Comparison of ENCODE assay signal across 20 mouse cellular contexts in genomic region chrX:102319252-102319651, GRCm38 (mm10).
"Had no signal": no experiment of that assay in that cellular context is flagged by ENCODE, and none has a peak within 500 bp of the region (broad histone marks: within the 10 kb centered on the region; RNA-seq: fewer than 3 reads in every experiment).

No protein-coding gene starts in this region.

- H3K4me3 ChIP-seq: left cerebral cortex, adult 2 months; limb, embryonic 12.5 days; limb, embryonic 15.5 days; midbrain, embryonic 10.5 days; midbrain, embryonic 13.5 days; myocyte; neural tube, embryonic 13.5 days; stomach, embryonic 15.5 days had no signal

- H3K4me1 ChIP-seq: limb, embryonic 15.5 days; midbrain, embryonic 10.5 days; midbrain, embryonic 13.5 days; neural tube, embryonic 13.5 days; stomach, embryonic 15.5 days had no signal

- H3K27me3 ChIP-seq: stomach, embryonic 15.5 days had no signal

- H3K9me3 ChIP-seq: limb, embryonic 12.5 days; limb, embryonic 15.5 days; midbrain, embryonic 10.5 days; midbrain, embryonic 13.5 days; neural tube, embryonic 13.5 days; stomach, embryonic 15.5 days had no signal

- H3K4me2 ChIP-seq: limb, embryonic 12.5 days; limb, embryonic 15.5 days; midbrain, embryonic 13.5 days; neural tube, embryonic 13.5 days; stomach, embryonic 15.5 days had no signal

- DNase-seq: kidney, adult 9 months; kidney, postnatal 36 days; layer of hippocampus, postnatal 36 days; lung, adult 2 months; right cerebral cortex, postnatal 14 days; right cerebral cortex, postnatal 4 days; spleen, adult 18-20 months; thymus, adult 2 months; thymus, postnatal 14 days; thymus, postnatal 4 days had no signal

- ATAC-seq: intestine, postnatal 0 days; midbrain, embryonic 13.5 days; midbrain, embryonic 16.5 days had no signal

- H3K27ac ChIP-seq: left cerebral cortex, adult 2 months; limb, embryonic 12.5 days; limb, embryonic 15.5 days; midbrain, embryonic 10.5 days; midbrain, embryonic 13.5 days; neural tube, embryonic 13.5 days; stomach, embryonic 15.5 days had no signal

- H3K36me3 ChIP-seq: limb, embryonic 12.5 days; limb, embryonic 15.5 days; midbrain, embryonic 10.5 days; midbrain, embryonic 13.5 days; neural tube, embryonic 13.5 days; stomach, embryonic 15.5 days had no signal

- H3K9ac ChIP-seq: limb, embryonic 12.5 days; limb, embryonic 15.5 days; midbrain, embryonic 13.5 days; neural tube, embryonic 13.5 days; stomach, embryonic 15.5 days had no signal
